In the genomic region with DNA sequence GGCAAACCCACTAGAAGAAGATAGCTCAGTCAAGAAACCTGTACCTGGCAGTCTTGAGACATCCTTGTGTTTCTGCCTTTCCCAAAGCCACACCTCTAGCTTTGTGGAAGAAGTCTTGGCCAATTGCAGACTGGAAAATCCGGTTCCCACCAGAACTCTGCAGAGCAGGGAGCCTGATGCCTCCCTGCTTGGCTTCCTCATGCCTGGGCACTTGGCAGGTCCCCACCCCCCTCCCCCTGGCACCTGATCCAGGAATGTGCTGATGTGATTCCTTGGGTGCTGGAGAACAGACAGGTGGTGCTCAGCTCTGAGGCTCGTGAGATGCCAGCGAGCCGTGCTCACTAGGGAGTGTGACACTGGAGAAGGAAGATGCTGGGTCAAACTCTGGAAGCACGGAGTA, we compare ENCODE assay signal across 10 mouse cellular contexts.
DNase-seq lines count a peak whose midpoint lies in the region; ATAC-seq and TF ChIP-seq lines count a peak whose summit lies in the region.
"Had no signal": no experiment of that assay in that cellular context is flagged by ENCODE, and none has a peak within 500 bp of the region (broad histone marks: within the 10 kb centered on the region; RNA-seq: fewer than 3 reads in every experiment).

No protein-coding gene starts in this region.

- no peak for TF ChIP-seq POLR2A in lung, adult 2 months (IDR thresholded peaks at IDR 0.05; ENCODE audit: borderline replicate concordance, extremely low read depth, low read depth, low read length)

- no peaks in the 10 kb centered on the region for H3K27me3 ChIP-seq in stomach, embryonic 15.5 days (replicated peaks)
- H3K27me3 ChIP-seq: embryonic facial prominence, embryonic 12.5 days had no signal

- no peak overlapping the region for H3K4me2 ChIP-seq in stomach, embryonic 15.5 days
- H3K4me2 ChIP-seq: embryonic facial prominence, embryonic 12.5 days had no signal

- peak overlapping the region; percentile 46; the same call in 1 of the 2 replicates for H3K27ac ChIP-seq in stomach, embryonic 15.5 days
- H3K27ac ChIP-seq: embryonic facial prominence, embryonic 12.5 days had no signal

- H3K36me3 ChIP-seq in stomach, embryonic 15.5 days = peaks cover 51% of the 10 kb centered on the region

- peak; percentile 30 for DNase-seq in ovary, postnatal 36 days (ENCODE audit: low spot score)
- no peak for DNase-seq in ovary, postnatal 10 days (ENCODE audit: low spot score)
- peak; percentile 71 to 82 for DNase-seq in kidney, adult 8-10 months
- peak; percentile 65 for DNase-seq in lung, adult 2 months
- DNase-seq in adrenal gland, postnatal 14 days = no peak
- no peak for DNase-seq in layer of hippocampus, postnatal 36 days
- DNase-seq in frontal cortex, postnatal 10 days (ENCODE audit: low spot score in 2 of 2) = no peak
- DNase-seq: heart, postnatal 4 days had no signal

- no peaks in the 10 kb centered on the region for H3K9me3 ChIP-seq in stomach, embryonic 15.5 days

- ATAC-seq in stomach, embryonic 15.5 days (ENCODE audit: insufficient read depth, low FRiP score, low read depth) = peak; percentile 38; the same call in 1 of the 2 replicates

- H3K4me3 ChIP-seq in lung, adult 2 months (replicated peaks; ENCODE audit: extremely low read depth, low read depth, low read length) = no peak overlapping the region
- no peak overlapping the region for H3K4me3 ChIP-seq in stomach, embryonic 15.5 days (replicated peaks)
- H3K4me3 ChIP-seq: embryonic facial prominence, embryonic 12.5 days had no signal

- 68% methylated on average over 5 of the region's 5 CpGs for WGBS in lung, adult 2 months
- WGBS in stomach, embryonic 15.5 days = 76% methylated on average over 5 of the region's 5 CpGs

- H3K9ac ChIP-seq in stomach, embryonic 15.5 days = no peak overlapping the region
- H3K9ac ChIP-seq: embryonic facial prominence, embryonic 12.5 days had no signal

- TF ChIP-seq CTCF in lung, adult 2 months (IDR thresholded peaks at IDR 0.05; ENCODE audit: insufficient read depth, low read length) = no peak

- H3K4me1 ChIP-seq in lung, adult 2 months (ENCODE audit: control insufficient read depth, insufficient read depth, low read length) = no peaks in the 10 kb centered on the region
- peaks cover 5% of the 10 kb centered on the region; the same call in 1 of the 2 replicates for H3K4me1 ChIP-seq in stomach, embryonic 15.5 days

Comparison
In these comparisons a context has a peak if more than half of its experiments do, and no peak if none do; other contexts are left out.
1. DNase-seq: peak in ovary, postnatal 36 days (single experiment), kidney, adult 8-10 months (2 of 2) and lung, adult 2 months (single experiment); none in ovary, postnatal 10 days (single experiment), adrenal gland, postnatal 14 days (single experiment), layer of hippocampus, postnatal 36 days (0 of 2) and frontal cortex, postnatal 10 days (0 of 2).